Comparison of ENCODE assay signal across 8 mouse cellular contexts in the genomic region with DNA sequence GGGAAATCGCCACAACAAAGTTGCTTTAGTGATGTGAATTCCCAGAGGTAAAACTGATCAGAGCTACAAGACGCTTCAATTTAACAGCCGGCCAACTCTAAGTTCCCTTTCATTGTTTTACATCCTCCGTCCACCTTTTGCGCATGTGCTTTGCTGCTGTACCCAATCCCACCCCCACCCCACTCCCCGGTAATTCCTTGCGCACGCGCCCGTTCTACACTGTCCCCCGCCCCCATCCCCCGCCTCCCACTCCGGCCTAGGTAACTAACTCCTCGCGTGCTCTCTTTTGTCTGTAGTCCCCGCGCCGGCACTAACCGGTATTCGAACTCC. TPM values are rescaled to one million over a fixed set of nuclear protein-coding genes. Genes with fewer than 3 reads are reported as not detected.
A peak's percentile ranks its signal among the peaks of the same experiment; 100 is the strongest.
DNase-seq lines count a peak whose midpoint lies in the region; ATAC-seq and TF ChIP-seq lines count a peak whose summit lies in the region.

No protein-coding gene starts in this region.

- peaks cover 21% of the 10 kb centered on the region for H3K36me3 ChIP-seq in kidney, postnatal 0 days (ENCODE audit: insufficient read depth, low read length)
- H3K36me3 ChIP-seq in intestine, embryonic 16.5 days (ENCODE audit: control insufficient read depth, insufficient read depth, low read length): peaks cover 19% of the 10 kb centered on the region

- peaks cover 15% of the 10 kb centered on the region for H3K4me1 ChIP-seq in kidney, postnatal 0 days (replicated peaks; ENCODE audit: insufficient read depth, low read length)
- H3K4me1 ChIP-seq in intestine, embryonic 16.5 days (ENCODE audit: control insufficient read depth, insufficient read depth, low read length): peaks cover 23% of the 10 kb centered on the region

- no peaks in the 10 kb centered on the region for H3K27me3 ChIP-seq in kidney, postnatal 0 days (ENCODE audit: insufficient read depth, low read length)
- no peaks in the 10 kb centered on the region for H3K27me3 ChIP-seq in intestine, embryonic 16.5 days (replicated peaks; ENCODE audit: control insufficient read depth, insufficient read depth, low read length)

- no peak for TF ChIP-seq CTCF in kidney, postnatal 0 days (IDR thresholded peaks at IDR 0.05; ENCODE audit: low read depth)

- intact Hi-C loops in left cerebral cortex, postnatal 36 days (cut with DNase I): no loop called here

- peak overlapping the region; percentile 66; the same call in 1 of the 2 replicates for H3K9ac ChIP-seq in kidney, postnatal 0 days (ENCODE audit: low read depth, low read length)
- H3K9ac ChIP-seq in intestine, embryonic 16.5 days (ENCODE audit: low read depth, low read length): peak overlapping the region; percentile 72

- 0% methylated on average over 20 of the region's 20 CpGs for WGBS in kidney, postnatal 0 days
- WGBS in intestine, embryonic 16.5 days: under 1% methylated on average over 20 of the region's 20 CpGs

- peak; percentile 87 for DNase-seq in kidney, postnatal 0 days (ENCODE audit: low spot score)
- no peak for DNase-seq in kidney, postnatal 10 days
- DNase-seq in embryo, embryonic 11.5 days (ENCODE audit: low read depth, low spot score): peak; percentile 80
- DNase-seq in neural tube, embryonic 10.5 days (ENCODE audit: extremely low spot score, low spot score): peak; percentile 94
- DNase-seq in T-cell, adult 2 months (ENCODE audit: low spot score): no peak
- no peak for DNase-seq in urinary bladder, postnatal 4 days (ENCODE audit: low spot score in 2 of 2)
- no peak for DNase-seq in left cerebral cortex, postnatal 36 days (ENCODE audit: low spot score in 2 of 2)

- peak overlapping the region; percentile 91 for H3K4me2 ChIP-seq in kidney, postnatal 0 days (ENCODE audit: low read length)
- peak overlapping the region; percentile 74 for H3K4me2 ChIP-seq in intestine, embryonic 16.5 days (ENCODE audit: low read depth, low read length)

- peak; percentile 12; the same call in 1 of the 2 replicates for ATAC-seq in kidney, postnatal 0 days (replicated peaks; ENCODE audit: low FRiP score, low read depth)
- ATAC-seq in intestine, embryonic 16.5 days: peak; percentile 32

- H3K27ac ChIP-seq in kidney, postnatal 0 days: peak overlapping the region; percentile 97
- H3K27ac ChIP-seq in intestine, embryonic 16.5 days (ENCODE audit: low read length): peak overlapping the region; percentile 57

- peak overlapping the region; percentile 51 for H3K4me3 ChIP-seq in kidney, postnatal 0 days (replicated peaks; ENCODE audit: low read depth, low read length)
- peak overlapping the region; percentile 60 for H3K4me3 ChIP-seq in intestine, embryonic 16.5 days (ENCODE audit: low read length)

- H3K9me3 ChIP-seq in kidney, postnatal 0 days (replicated peaks; ENCODE audit: low read length): no peaks in the 10 kb centered on the region
- no peaks in the 10 kb centered on the region for H3K9me3 ChIP-seq in intestine, embryonic 16.5 days (ENCODE audit: control insufficient read depth, low read length)

RNA-seq across cellular contexts. Expression of a gene that starts 0.4 kb away (rescaled TPM):
- 315 and 326 TPM in 2 replicates for polyA plus RNA-seq in kidney, postnatal 0 days (2015; fragmentation: Nextera tagmentation; extraction: Ambion mirVana)
- polyA plus RNA-seq in intestine, embryonic 16.5 days (2015; fragmentation: Nextera tagmentation; extraction: Ambion mirVana): 269 and 311 TPM in 2 replicates
- total RNA-seq in left cerebral cortex, postnatal 36 days (2021): 1 to 10 TPM; 2.1 to 2.3 TPM

RNA-seq across cellular contexts. Expression of a gene that starts 0.4 kb away (rescaled TPM):
- 72.0 and 73.2 TPM in 2 replicates for polyA plus RNA-seq in kidney, postnatal 0 days (2015; fragmentation: Nextera tagmentation; extraction: Ambion mirVana)
- polyA plus RNA-seq in intestine, embryonic 16.5 days (2015; fragmentation: Nextera tagmentation; extraction: Ambion mirVana): 85.4 and 89.1 TPM in 2 replicates
- 10 to 100 TPM; 10.6 to 16.0 TPM for total RNA-seq in left cerebral cortex, postnatal 36 days (2021)

RNA-seq across cellular contexts. Expression of a gene that starts 6.1 kb away (rescaled TPM):
- 28.8 and 29.8 TPM in 2 replicates for polyA plus RNA-seq in kidney, postnatal 0 days (2015; fragmentation: Nextera tagmentation; extraction: Ambion mirVana)
- 44.5 and 53.2 TPM in 2 replicates for polyA plus RNA-seq in intestine, embryonic 16.5 days (2015; fragmentation: Nextera tagmentation; extraction: Ambion mirVana)
- total RNA-seq in left cerebral cortex, postnatal 36 days (2021): 10 to 100 TPM; 31.0 to 32.5 TPM

RNA-seq across cellular contexts. Expression of a gene that starts 12.2 kb away (rescaled TPM):
- 29.2 and 30.3 TPM in 2 replicates for polyA plus RNA-seq in kidney, postnatal 0 days (2015; fragmentation: Nextera tagmentation; extraction: Ambion mirVana)
- polyA plus RNA-seq in intestine, embryonic 16.5 days (2015; fragmentation: Nextera tagmentation; extraction: Ambion mirVana): 24.8 and 25.7 TPM in 2 replicates
- total RNA-seq in left cerebral cortex, postnatal 36 days (2021): 10 to 100 TPM; 53.7 to 61.4 TPM

RNA-seq across cellular contexts. Expression of a gene that starts 15.2 kb away (rescaled TPM):
- polyA plus RNA-seq in kidney, postnatal 0 days (2015; fragmentation: Nextera tagmentation; extraction: Ambion mirVana): 0.16 TPM in 1 of 2 replicates, not detected in the other
- polyA plus RNA-seq in intestine, embryonic 16.5 days (2015; fragmentation: Nextera tagmentation; extraction: Ambion mirVana): not detected in 2 replicates
- 1 to 10 TPM; 4.2 to 5.3 TPM for total RNA-seq in left cerebral cortex, postnatal 36 days (2021)

Comparison
In these comparisons a context has a peak if more than half of its experiments do, and no peak if none do; other contexts are left out.
1. DNase-seq: peak in kidney, postnatal 0 days (single experiment), embryo, embryonic 11.5 days (single experiment) and neural tube, embryonic 10.5 days (single experiment); none in kidney, postnatal 10 days (single experiment), T-cell, adult 2 months (single experiment), urinary bladder, postnatal 4 days (0 of 2) and left cerebral cortex, postnatal 36 days (0 of 2).